Mouse (Mus musculus) adrenal gland, postnatal 4 days (tissue): ENCODE data around the gene Pmf1. TPM values are rescaled to one million over a fixed set of nuclear protein-coding genes. Genes with fewer than 3 reads are reported as not detected.
"Not testable (repeated sequence)": the region's sequence is repeated elsewhere in the genome, so short reads cannot be mapped to it uniquely, and the experiment has no call there.

Experiments
- DNase-seq, 2 experiments: peaks; one replicate each; pipeline ENCODE4 v3.0.0; 2021 to 2022; ENCODE audit warnings: low spot score in 2 of 2, mixed read lengths in 2 of 2
- total RNA-seq, 2 experiments: library from RNA; stranded (reverse); gene quantifications; 2 replicates each; pipeline ENCODE4 v1.2.3; 2021

The Pmf1 gene
- total RNA-seq, 2 experiments from 2014 or later = 78.8 to 79.0 TPM

DNA sequence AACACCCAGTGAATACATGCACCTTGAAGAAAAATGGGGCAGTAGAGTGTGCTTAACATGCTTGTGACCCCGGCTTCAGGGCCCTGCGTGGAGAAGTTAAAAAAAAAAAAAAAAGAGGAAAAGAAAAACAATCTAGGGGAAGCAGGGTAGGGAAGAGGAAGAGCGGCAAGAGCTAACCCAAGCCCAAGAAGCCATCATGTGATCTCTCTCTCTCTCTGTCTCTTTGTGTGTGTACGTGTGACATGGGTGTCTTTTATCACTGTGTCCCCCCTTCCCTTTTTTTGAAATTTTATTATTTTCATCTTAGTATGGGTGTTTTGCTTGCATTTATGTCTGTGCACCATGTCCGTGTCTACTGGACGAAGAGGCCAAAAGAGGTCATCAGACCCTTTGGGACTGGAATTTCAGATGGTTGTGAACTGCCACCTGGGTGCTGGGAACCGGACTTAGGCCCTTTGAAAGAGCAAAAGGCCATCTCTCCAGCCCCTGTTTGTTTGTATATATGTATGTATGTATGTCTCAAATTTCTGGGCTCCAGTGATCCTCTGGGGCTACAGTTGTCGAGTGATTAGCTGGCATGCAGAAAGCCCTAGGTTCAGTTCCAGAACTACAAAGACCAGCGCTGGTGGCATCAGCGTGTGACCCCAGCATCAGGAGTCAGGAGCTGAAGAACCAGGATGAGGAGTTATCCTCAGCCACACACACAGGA, 6.5 kb downstream of the Pmf1 start:
- no peak for DNase-seq

DNA sequence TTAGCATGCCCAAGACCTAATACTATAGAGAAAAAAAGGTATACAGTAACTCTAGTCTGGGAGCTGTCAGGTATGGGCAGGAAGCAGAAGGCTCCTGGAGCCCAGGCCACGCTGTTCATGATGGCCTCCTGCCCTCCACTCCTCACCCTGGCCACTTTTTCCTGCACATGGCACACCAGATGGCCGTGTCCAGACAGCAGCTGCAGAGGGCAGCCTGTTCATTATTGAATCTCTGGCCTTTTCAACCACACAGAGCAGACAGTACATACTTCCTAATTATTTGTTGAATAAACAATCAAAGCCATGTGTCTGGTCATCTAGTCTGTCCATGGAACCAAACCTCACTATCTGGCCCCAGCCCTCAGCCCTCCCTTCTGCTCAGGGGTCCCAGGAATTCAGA, 11.5 kb downstream of the Pmf1 start:
- DNase-seq = no peak

DNA sequence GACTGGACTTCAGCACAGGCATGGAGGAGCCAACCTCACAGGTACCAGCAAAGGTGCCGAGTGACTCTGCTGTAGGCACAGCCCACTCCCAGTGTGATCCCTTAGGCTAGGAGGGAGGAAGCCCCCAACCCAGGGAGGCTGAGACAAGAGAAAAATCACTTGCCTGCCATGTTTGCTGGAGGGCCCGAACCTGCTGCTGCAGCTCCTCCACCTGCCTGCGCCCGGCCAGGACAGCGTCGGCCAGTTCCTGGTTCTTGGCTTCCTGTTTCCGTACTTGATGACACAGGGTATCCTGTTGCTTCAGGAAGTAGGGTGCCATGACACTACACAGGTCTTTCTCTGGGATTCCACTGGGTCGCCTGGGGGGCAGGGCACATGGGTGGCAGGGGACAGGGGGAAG, 14.4 kb downstream of the Pmf1 start:
- no peak for DNase-seq

DNA sequence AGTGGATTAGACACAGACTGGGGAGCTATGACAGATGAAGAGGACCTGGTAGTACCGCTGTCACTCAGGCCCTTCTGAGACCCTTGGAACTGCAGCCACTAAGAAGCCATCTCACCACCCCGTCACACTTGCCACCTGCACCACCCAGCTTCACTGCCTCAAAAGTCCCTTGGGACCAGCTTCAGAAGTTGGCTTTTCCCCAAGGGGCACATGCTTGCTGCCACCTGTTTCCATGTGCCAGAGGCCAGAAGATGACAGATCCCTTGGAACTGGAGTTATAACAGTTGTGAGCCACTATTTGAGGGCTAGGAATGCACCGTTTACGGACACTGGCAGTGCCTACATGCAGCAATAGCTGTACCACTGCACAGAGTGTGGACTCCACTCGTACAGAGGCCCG, 14.8 kb downstream of the Pmf1 start:
- no peak for DNase-seq

GRCm38 (mm10) chr3:88393776-88394375, 16.3 kb downstream of the Pmf1 start:
- DNase-seq = no peak

- DNase-seq = no peak
Observed at GRCm38 (mm10) chr3:88384364-88384763, 25.8 kb downstream of the Pmf1 start, which contains the start of gene Bglap. Gene Bglap, minus strand, starts transcription at chr3:88384464.

DNA sequence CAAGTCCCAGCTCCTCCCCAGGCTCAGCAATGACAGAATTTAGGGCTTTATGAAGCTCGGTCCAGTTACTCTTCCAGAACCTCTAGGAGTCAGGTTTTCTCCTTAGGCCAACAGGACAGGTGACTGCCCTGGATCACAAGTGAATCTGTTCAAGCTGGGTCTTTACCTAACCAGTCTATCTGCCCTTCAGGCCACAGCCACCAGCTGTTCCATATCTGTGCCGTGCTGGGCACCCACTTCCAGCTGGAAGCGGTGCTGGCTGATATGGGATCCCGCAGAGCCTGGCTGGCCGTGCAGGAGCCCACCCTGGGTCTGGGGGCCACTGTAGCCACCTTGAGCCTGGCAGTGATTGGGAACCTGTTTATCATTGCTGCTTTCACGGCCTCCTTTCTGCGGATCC, 27.7 kb downstream of the Pmf1 start:
- DNase-seq = not testable (repeated sequence)

- DNase-seq = not testable (repeated sequence)
Observed at GRCm38 (mm10) chr3:88381389-88382315, 28.5 kb downstream of the Pmf1 start.

DNA sequence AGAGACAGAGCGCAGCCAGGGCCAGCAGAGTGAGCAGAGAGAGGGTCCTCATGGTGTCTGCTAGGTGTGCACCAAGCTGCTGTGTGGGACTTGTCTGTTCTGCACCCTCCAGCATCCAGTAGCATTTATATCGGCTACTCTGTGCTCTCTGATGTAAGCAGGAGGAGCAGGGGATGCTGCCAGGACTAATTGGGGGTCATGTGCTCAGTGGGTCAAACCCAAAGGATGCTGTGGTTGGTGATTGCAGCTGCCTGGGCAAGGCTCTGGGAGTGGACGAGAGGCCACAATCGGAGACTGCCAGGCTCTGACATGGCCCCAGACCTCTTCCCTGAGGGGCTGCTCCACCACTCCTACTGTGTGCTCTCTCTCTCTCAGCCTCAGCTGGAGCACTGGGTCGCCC, 31.5 kb downstream of the Pmf1 start, which contains the start of gene Bglap2:
Gene Bglap2 (minus strand): TSS at position 101 of the 400 bp plus-strand sequence.
- DNase-seq = not testable (repeated sequence)

DNA sequence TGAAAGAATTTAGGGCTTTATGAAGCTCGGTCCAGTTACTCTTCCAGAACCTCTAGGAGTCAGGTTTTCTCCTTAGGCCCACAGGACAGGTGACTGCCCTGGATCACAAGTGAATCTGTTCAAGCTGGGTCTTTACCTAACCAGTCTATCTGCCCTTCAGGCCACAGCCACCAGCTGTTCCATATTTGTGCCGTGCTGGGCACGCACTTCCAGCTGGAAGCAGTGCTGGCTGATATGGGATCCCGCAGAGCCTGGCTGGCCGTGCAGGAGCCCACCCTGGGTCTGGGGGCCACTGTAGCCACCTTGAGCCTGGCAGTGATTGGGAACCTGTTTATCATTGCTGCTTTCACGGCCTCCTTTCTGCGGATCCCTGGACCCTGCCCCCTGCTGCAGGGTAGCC, 33.5 kb downstream of the Pmf1 start:
- not testable (repeated sequence) for DNase-seq

- not testable (repeated sequence) for DNase-seq
Observed at GRCm38 (mm10) chr3:88375750-88376626, 34.1 kb downstream of the Pmf1 start.

DNA sequence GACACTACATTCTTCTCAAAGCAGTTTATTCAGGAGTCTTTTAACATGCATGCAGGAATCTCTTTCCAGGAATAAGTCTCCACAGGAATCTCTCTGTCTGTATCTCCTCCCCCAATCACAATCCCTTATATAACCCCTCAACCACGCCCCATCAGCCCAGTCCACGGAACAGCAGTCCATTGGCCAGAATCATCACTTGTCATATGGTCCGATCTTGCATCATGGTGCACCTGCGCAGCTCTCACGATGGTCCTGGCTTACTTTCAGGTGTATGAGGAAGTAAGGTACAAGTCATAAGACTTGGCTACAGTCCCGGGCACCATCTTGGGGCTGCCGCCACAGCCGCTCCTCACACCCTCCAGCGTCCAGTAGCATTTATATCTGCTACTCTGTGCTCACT, 37.5 kb downstream of the Pmf1 start, which contains the start of gene Bglap3:
Gene Bglap3 (minus strand): TSS at position 101 of the 400 bp plus-strand sequence.
- DNase-seq = not testable (repeated sequence)

GRCm38 (mm10) chr3:88368511-88368910, 41.6 kb downstream of the Pmf1 start:
- not testable (repeated sequence) for DNase-seq

DNA sequence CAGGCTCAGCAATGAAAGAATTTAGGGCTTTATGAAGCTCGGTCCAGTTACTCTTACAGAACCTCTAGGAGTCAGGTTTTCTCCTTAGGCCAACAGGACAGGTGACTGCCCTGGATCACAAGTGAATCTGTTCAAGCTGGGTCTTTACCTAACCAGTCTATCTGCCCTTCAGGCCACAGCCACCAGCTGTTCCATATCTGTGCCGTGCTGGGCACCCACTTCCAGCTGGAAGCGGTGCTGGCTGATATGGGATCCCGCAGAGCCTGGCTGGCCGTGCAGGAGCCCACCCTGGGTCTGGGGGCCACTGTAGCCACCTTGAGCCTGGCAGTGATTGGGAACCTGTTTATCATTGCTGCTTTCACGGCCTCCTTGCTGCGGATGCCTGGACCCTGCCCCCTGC, 42.6 kb downstream of the Pmf1 start:
- DNase-seq = not testable (repeated sequence)

DNA sequence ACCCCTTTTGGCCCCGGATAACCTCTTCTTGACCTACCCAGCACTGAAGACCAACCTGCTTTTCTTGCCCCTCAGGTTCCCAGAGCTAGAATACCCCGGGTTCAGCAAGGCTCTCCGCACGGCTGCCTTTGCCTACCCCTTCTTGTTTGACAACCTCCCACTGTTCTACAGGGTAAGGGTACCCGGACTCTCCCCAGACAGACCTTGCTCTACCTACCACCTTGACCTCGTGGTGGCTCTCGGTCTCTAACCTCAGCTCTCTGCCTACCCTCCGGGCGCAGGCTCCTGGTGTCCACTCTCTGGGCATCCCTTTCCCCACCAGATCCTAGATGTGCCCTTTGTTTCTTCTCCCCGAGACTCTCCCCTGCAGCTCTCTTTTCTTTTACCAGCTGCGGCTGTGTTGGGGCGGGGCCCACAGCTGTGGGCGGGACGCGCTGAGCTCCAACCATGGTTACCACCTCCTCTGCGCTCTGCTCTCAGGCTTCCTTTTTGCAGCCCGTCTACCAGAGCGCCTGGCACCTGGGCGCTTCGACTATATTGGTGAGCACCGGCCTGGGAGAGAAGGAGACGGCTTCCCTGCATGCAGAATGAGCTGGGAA, 43.2 kb downstream of the Pmf1 start:
- DNase-seq = not testable (repeated sequence)

GRCm38 (mm10) chr3:88365705-88366361, 44.3 kb downstream of the Pmf1 start:
- no peak for DNase-seq

DNA sequence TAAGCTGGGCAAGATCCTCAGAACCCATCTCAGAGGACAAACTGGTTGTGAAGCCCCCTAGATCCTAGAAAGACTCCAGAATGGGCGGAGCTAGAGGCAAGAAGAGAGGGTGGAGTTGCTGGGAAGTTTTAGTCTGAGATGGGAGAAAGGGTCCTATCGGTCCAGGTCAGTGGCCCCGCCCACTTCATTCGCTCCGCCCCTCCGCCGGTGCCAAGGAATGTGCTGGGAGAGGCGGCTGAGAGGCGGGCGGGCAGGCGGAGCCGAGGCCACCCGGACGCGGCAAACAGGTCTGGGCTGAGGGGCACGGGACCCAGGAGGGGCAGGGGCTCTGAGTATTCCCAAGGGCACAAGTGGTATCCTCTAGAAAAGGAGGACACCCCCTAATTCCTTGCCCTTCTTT, 45.8 kb downstream of the Pmf1 start, which contains the start of gene Paqr6:
Gene Paqr6 (plus strand): TSS at position 248 of the 400 bp plus-strand sequence.
- peak in 1 of 2 experiments; percentile 45 for DNase-seq

DNA sequence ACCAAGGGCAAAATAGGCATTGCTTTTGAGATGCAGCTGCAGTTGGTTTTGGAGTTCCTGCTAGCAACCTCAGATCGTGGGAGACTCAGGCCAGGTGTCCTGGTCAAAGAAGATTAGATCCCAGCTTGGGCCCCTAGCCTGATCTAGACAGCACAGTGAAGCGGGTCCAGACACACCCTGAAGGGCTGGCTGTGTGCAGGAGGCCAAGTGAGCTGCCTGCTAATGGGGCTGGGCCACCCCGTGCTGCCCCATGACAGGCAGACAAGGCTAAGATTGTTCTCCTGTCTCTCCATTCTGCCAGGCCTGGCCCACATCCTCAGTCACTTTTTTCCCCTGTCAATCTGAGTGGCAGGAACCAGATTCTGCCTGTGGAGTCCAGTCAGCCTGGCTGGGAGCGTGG, 46.4 kb downstream of the Pmf1 start:
- DNase-seq = no peak

GRCm38 (mm10) chr3:88361612-88362313, 48.4 kb downstream of the Pmf1 start:
- no peak for DNase-seq
